In genomic region chr13:83717686-83718210, GRCm38 (mm10) we compare ENCODE assay signal across 13 mouse cellular contexts.
DNase-seq lines count a peak whose midpoint lies in the region; ATAC-seq lines count a peak whose summit lies in the region.
"Had no signal": no experiment of that assay in that cellular context is flagged by ENCODE, and none has a peak within 500 bp of the region (broad histone marks: within the 10 kb centered on the region; RNA-seq: fewer than 3 reads in every experiment).

No protein-coding gene starts in this region.

- no peak for ATAC-seq in hindbrain, embryonic 15.5 days (ENCODE audit: low FRiP score, low read depth)
- no peak for ATAC-seq in neural tube, embryonic 14.5 days (ENCODE audit: low read depth)
- ATAC-seq in megakaryocyte, adult 5-6 weeks (ENCODE audit: poor library complexity, severe bottlenecking), result no peak
- no peak for ATAC-seq in heart, embryonic 11.5 days (replicated peaks; ENCODE audit: insufficient number of reproducible peaks, low FRiP score, low TSS enrichment)

- H3K4me1 ChIP-seq in forebrain, embryonic 10.5 days, result peaks cover 37% of the 10 kb centered on the region
- H3K4me1 ChIP-seq in hindbrain, embryonic 15.5 days (replicated peaks), result peaks cover 27% of the 10 kb centered on the region
- peaks cover 9% of the 10 kb centered on the region; the same call in 1 of the 2 replicates for H3K4me1 ChIP-seq in neural tube, embryonic 14.5 days (ENCODE audit: control insufficient read depth, insufficient read depth, low read length)
- H3K4me1 ChIP-seq in heart, embryonic 11.5 days (ENCODE audit: control insufficient read depth, insufficient read depth, low read length), result 0 out of 2 replicates have a peak, but pooled peaks cover 2% of the 10 kb centered on the region

- 5% methylated on average over 4 of the region's 4 CpGs for WGBS in forebrain, embryonic 10.5 days
- WGBS in hindbrain, embryonic 15.5 days, result 17% methylated on average over 4 of the region's 4 CpGs
- WGBS in neural tube, embryonic 14.5 days, result 10% methylated on average over 4 of the region's 4 CpGs
- 9% methylated on average over 4 of the region's 4 CpGs for WGBS in heart, embryonic 11.5 days (ENCODE audit: insufficient replicate concordance)

- peak overlapping the region; percentile 78 for H3K4me2 ChIP-seq in hindbrain, embryonic 15.5 days
- H3K4me2 ChIP-seq in neural tube, embryonic 14.5 days (ENCODE audit: low read depth, low read length), result peak overlapping the region; percentile 81
- H3K4me2 ChIP-seq in heart, embryonic 11.5 days, result no peak overlapping the region
- H3K4me2 ChIP-seq: limb, embryonic 13.5 days had no signal

- no peaks in the 10 kb centered on the region for H3K9me3 ChIP-seq in forebrain, embryonic 10.5 days
- H3K9me3 ChIP-seq in hindbrain, embryonic 15.5 days, result no peaks in the 10 kb centered on the region
- no peaks in the 10 kb centered on the region for H3K9me3 ChIP-seq in neural tube, embryonic 14.5 days (ENCODE audit: control insufficient read depth, low read length)
- no peaks in the 10 kb centered on the region for H3K9me3 ChIP-seq in heart, embryonic 11.5 days (replicated peaks; ENCODE audit: control insufficient read depth, low read length)
- H3K9me3 ChIP-seq: limb, embryonic 13.5 days; megakaryocyte, embryonic 14.5 days had no signal

- peaks cover 100% of the 10 kb centered on the region for H3K27me3 ChIP-seq in forebrain, embryonic 10.5 days (ENCODE audit: poor library complexity, severe bottlenecking)
- H3K27me3 ChIP-seq in hindbrain, embryonic 15.5 days, result no peaks in the 10 kb centered on the region
- 0 out of 2 replicates have a peak, but pooled peaks cover 2% of the 10 kb centered on the region for H3K27me3 ChIP-seq in neural tube, embryonic 14.5 days (ENCODE audit: control insufficient read depth, insufficient read depth, low read length)
- peaks cover 89% of the 10 kb centered on the region for H3K27me3 ChIP-seq in heart, embryonic 11.5 days (ENCODE audit: control insufficient read depth, insufficient read depth, low read length)

- peak overlapping the region; percentile 84 for H3K4me3 ChIP-seq in forebrain, embryonic 10.5 days
- peak overlapping the region; percentile 77 for H3K4me3 ChIP-seq in hindbrain, embryonic 15.5 days
- peak overlapping the region; percentile 90 for H3K4me3 ChIP-seq in neural tube, embryonic 14.5 days (ENCODE audit: low read depth, low read length)
- H3K4me3 ChIP-seq in heart, embryonic 11.5 days (ENCODE audit: low read depth, low read length), result no peak overlapping the region
- H3K4me3 ChIP-seq: gastrocnemius, adult 2 months; limb, embryonic 13.5 days; megakaryocyte, embryonic 14.5 days had no signal

- peak; percentile 1 for DNase-seq in embryo, embryonic 11 days
- DNase-seq in embryo, embryonic 10 days (ENCODE audit: low spot score), result no peak
- DNase-seq in forebrain, embryonic 10.5 days (ENCODE audit: extremely low spot score, low spot score), result peak; percentile 16
- no peak for DNase-seq in kidney, postnatal 14 days
- DNase-seq: gastrocnemius, adult 2 months; kidney, postnatal 25 days; lung, adult 2 months had no signal

- H3K27ac ChIP-seq in forebrain, embryonic 10.5 days, result peak overlapping the region; percentile 100
- peak overlapping the region; percentile 98 for H3K27ac ChIP-seq in hindbrain, embryonic 15.5 days (replicated peaks)
- H3K27ac ChIP-seq in neural tube, embryonic 14.5 days (ENCODE audit: low read depth, low read length), result peak overlapping the region; percentile 100
- H3K27ac ChIP-seq in heart, embryonic 11.5 days (ENCODE audit: low read depth, low read length), result no peak overlapping the region
- H3K27ac ChIP-seq: gastrocnemius, adult 2 months; limb, embryonic 13.5 days had no signal

- H3K9ac ChIP-seq in hindbrain, embryonic 15.5 days, result peak overlapping the region; percentile 76
- H3K9ac ChIP-seq in neural tube, embryonic 14.5 days (replicated peaks; ENCODE audit: low read depth, low read length), result peak overlapping the region; percentile 100
- H3K9ac ChIP-seq in heart, embryonic 11.5 days (ENCODE audit: low read depth, low read length), result no peak overlapping the region
- H3K9ac ChIP-seq: limb, embryonic 13.5 days had no signal

- H3K36me3 ChIP-seq in forebrain, embryonic 10.5 days (replicated peaks), result peaks cover under 1% of the 10 kb centered on the region; the same call in 1 of the 2 replicates
- H3K36me3 ChIP-seq in hindbrain, embryonic 15.5 days, result no peaks in the 10 kb centered on the region
- H3K36me3 ChIP-seq in neural tube, embryonic 14.5 days (ENCODE audit: control insufficient read depth, insufficient read depth, low read length), result no peaks in the 10 kb centered on the region
- no peaks in the 10 kb centered on the region for H3K36me3 ChIP-seq in heart, embryonic 11.5 days (ENCODE audit: control insufficient read depth, insufficient read depth, low read length)
- H3K36me3 ChIP-seq: limb, embryonic 13.5 days had no signal

Comparison
In these comparisons a context has a peak if more than half of its experiments do, and no peak if none do; other contexts are left out.
1. DNase-seq: peak in embryo, embryonic 11 days (single experiment) and forebrain, embryonic 10.5 days (single experiment); none in embryo, embryonic 10 days (single experiment) and kidney, postnatal 14 days (single experiment).